Mouse (Mus musculus): Measurements from ENCODE around the gene Try4. TPM values are rescaled to one million over a fixed set of nuclear protein-coding genes. Genes with fewer than 3 reads are reported as not detected.
"Not testable (repeated sequence)": the region's sequence is repeated elsewhere in the genome, so short reads cannot be mapped to it uniquely, and the experiment has no call there.

Gene Try4
- polyA plus RNA-seq (2012; fragmentation: generic; extraction: Trizol) = not detected
- long read RNA-seq, experiment 1 = 0 reads
- long read RNA-seq, experiment 2 = 0 reads

DNA sequence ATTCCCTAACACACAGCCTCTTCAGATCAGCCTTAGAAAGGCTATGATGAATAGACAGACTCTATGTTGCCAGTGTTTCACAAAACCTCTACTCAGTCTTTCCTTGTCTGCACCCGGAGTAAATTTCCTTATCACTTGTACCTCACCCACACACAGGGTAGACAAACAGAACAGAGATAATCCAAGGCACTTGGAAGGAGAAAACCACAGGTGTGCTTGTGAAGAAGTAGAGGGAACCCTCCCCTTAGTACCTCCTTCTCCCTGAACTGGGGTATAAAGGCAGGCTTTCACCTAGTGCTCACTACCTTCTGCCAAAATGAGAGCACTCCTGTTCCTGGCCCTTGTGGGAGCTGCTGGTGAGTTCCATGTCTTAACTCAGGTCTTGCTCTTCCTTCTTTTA, at the start of gene Try4:
Gene Try4 (plus strand): TSS at position 301 of the 400 bp plus-strand sequence.
- H3K36me3 ChIP-seq (ENCODE audit: control insufficient read depth, insufficient read depth) = no peaks in the 10 kb centered on the region
- H3K79me3 ChIP-seq (ENCODE audit: low read depth) = no peaks in the 10 kb centered on the region
- H3K79me2 ChIP-seq (ENCODE audit: control insufficient read depth, insufficient read depth) = no peaks in the 10 kb centered on the region
- TF ChIP-seq FOSL1 (IDR thresholded peaks at IDR 0.05; ENCODE audit: insufficient read depth, low read length, poor library complexity, severe bottlenecking) (no peak), USF1 (IDR thresholded peaks at IDR 0.05; ENCODE audit: low read depth) (no peak), MYOG (IDR thresholded peaks at IDR 0.05; ENCODE audit: control insufficient read depth, extremely low read depth, insufficient read length) (no peak), CTCF (IDR thresholded peaks at IDR 0.05; ENCODE audit: control insufficient read depth, insufficient read depth, insufficient read length) (no peak), CEBPB (IDR thresholded peaks at IDR 0.05; ENCODE audit: low read depth) (no peak), MAX (IDR thresholded peaks at IDR 0.05) (no peak), MYOD1 (IDR thresholded peaks at IDR 0.05; ENCODE audit: control insufficient read depth, insufficient read length, low read depth) (no peak)
- no peaks in the 10 kb centered on the region for H3K27me3 ChIP-seq (ENCODE audit: control insufficient read depth, insufficient read depth, insufficient read length)
- no peak within 1 kb of the TSS for H3ac ChIP-seq (ENCODE audit: control insufficient read depth, insufficient read length, low read depth)
- no peak within 1 kb of the TSS for H3K4me3 ChIP-seq (ENCODE audit: insufficient read depth, poor library complexity, severe bottlenecking)

DNA sequence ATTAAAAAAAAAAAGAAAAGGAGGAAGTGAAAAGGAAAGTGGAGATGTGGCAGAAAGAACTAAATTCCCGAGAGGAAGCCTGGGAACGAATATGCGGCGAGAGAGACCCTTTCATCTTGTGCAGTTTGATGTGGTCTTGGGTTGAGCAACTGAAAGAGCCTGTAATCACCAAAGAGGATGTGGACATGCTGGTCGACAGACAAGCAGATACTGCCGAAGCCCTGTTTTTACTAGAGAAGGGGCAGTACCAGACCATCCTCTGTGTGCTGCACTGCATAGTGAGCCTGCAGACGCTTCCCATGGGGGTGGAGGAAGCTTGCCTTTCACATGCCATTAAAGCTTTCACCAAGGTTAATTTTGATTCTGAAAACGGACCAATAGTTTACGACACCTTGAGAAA, 48.8 kb upstream of the Try4 start:
- H3K4me3 ChIP-seq (ENCODE audit: insufficient read depth, poor library complexity, severe bottlenecking); H3K79me2 ChIP-seq (ENCODE audit: control insufficient read depth, insufficient read depth); H3K36me3 ChIP-seq (ENCODE audit: control insufficient read depth, insufficient read depth); H3K27me3 ChIP-seq (ENCODE audit: control insufficient read depth, insufficient read depth, insufficient read length); H3ac ChIP-seq (ENCODE audit: control insufficient read depth, insufficient read length, low read depth); H3K79me3 ChIP-seq (ENCODE audit: low read depth): not testable (repeated sequence)

DNA sequence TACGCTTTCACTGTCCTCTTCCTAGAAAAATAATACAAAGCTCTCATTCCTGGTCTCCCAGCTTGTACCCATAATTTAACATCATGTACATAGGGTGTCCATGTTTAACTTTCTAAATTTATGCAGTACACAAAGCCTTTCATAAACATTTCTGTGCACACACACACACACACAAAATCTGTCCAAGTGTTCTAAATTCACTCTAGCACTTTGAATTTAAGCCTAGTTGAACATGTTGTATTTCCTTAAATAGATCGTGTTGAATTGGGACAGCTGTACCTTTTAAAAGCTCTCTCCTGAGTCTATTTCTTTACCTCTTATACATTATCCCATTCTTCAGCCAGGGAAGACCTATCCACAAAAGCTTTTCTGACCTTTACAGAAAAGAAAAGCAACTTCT, 45.6 kb upstream of the Try4 start:
- Histone ChIP-seq H3K4me3 (ENCODE audit: insufficient read depth, poor library complexity, severe bottlenecking) (no peak overlapping the region), H3K36me3 (ENCODE audit: control insufficient read depth, insufficient read depth) (no peaks in the 10 kb centered on the region), H3K79me3 (ENCODE audit: low read depth) (no peaks in the 10 kb centered on the region), H3ac (ENCODE audit: control insufficient read depth, insufficient read length, low read depth) (no peak overlapping the region), H3K27me3 (ENCODE audit: control insufficient read depth, insufficient read depth, insufficient read length) (no peaks in the 10 kb centered on the region), H3K79me2 (ENCODE audit: control insufficient read depth, insufficient read depth) (no peaks in the 10 kb centered on the region)
- TF ChIP-seq MYOG (IDR thresholded peaks at IDR 0.05; ENCODE audit: control insufficient read depth, extremely low read depth, insufficient read length) = no peak
- no peak for TF ChIP-seq MYOD1 (IDR thresholded peaks at IDR 0.05; ENCODE audit: control insufficient read depth, insufficient read length, low read depth)
- no peak for TF ChIP-seq MAX (IDR thresholded peaks at IDR 0.05)
- TF ChIP-seq CTCF (IDR thresholded peaks at IDR 0.05; ENCODE audit: control insufficient read depth, insufficient read depth, insufficient read length) = no peak
- no peak for TF ChIP-seq CEBPB (IDR thresholded peaks at IDR 0.05; ENCODE audit: low read depth)
- no peak for TF ChIP-seq USF1 (IDR thresholded peaks at IDR 0.05; ENCODE audit: low read depth)
- no peak for TF ChIP-seq FOSL1 (IDR thresholded peaks at IDR 0.05; ENCODE audit: insufficient read depth, low read length, poor library complexity, severe bottlenecking)

DNA sequence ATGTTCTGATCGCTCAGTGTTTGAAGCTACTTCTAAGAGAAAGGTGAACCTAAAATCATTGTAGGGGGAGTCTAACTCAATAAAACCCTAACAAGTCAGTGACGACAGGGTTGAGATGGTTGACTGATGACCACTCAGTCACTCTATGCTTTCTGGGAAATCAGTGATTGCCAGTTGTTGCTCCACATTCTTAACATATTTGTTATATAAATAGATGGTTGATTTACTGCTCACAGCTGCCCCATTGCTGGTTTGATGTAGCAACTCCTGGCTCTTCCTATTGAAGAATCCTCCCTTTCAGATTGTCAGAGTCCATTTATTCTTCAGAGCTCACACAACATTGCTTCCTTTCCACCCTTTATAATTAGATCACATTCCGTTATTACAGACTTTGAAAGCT, 44.6 kb upstream of the Try4 start:
- TF ChIP-seq MYOD1 (IDR thresholded peaks at IDR 0.05; ENCODE audit: control insufficient read depth, insufficient read length, low read depth) (peak; percentile 78), CTCF (IDR thresholded peaks at IDR 0.05; ENCODE audit: control insufficient read depth, insufficient read depth, insufficient read length) (no peak), USF1 (IDR thresholded peaks at IDR 0.05; ENCODE audit: low read depth) (no peak), MYOG (IDR thresholded peaks at IDR 0.05; ENCODE audit: control insufficient read depth, extremely low read depth, insufficient read length) (no peak), CEBPB (IDR thresholded peaks at IDR 0.05; ENCODE audit: low read depth) (peak; percentile 27), MAX (IDR thresholded peaks at IDR 0.05) (no peak), FOSL1 (IDR thresholded peaks at IDR 0.05; ENCODE audit: insufficient read depth, low read length, poor library complexity, severe bottlenecking) (no peak)

DNA sequence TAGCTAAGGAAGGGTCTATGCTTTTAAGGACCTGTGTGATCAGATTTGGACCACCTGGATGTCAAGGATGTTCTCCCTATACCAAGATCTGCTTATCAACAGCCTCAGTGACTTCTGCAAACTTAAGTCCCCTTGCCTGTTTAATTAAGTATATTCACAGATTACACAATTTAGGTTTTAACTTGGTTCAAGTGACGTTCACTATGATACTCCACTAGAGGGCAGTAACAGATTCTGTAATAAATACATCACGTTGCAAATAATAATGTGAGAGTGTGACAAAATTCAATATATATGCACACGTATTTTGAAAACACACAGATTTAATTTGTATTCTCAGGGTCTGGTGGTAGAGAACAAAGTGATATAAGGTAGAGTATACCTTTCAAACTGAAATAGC, 39.3 kb upstream of the Try4 start:
- peak; percentile 12 for TF ChIP-seq CEBPB (IDR thresholded peaks at IDR 0.05; ENCODE audit: low read depth)
- no peak for TF ChIP-seq CTCF (IDR thresholded peaks at IDR 0.05; ENCODE audit: control insufficient read depth, insufficient read depth, insufficient read length)
- Histone ChIP-seq H3ac (ENCODE audit: control insufficient read depth, insufficient read length, low read depth) (no peak overlapping the region), H3K36me3 (ENCODE audit: control insufficient read depth, insufficient read depth) (no peaks in the 10 kb centered on the region), H3K27me3 (ENCODE audit: control insufficient read depth, insufficient read depth, insufficient read length) (no peaks in the 10 kb centered on the region), H3K79me2 (ENCODE audit: control insufficient read depth, insufficient read depth) (no peaks in the 10 kb centered on the region), H3K79me3 (ENCODE audit: low read depth) (no peaks in the 10 kb centered on the region), H3K4me3 (ENCODE audit: insufficient read depth, poor library complexity, severe bottlenecking) (no peak overlapping the region)

More for the DNA sequence above, 44.6 kb upstream of the Try4 start:
- Histone ChIP-seq H3ac (ENCODE audit: control insufficient read depth, insufficient read length, low read depth) (no peak overlapping the region), H3K36me3 (ENCODE audit: control insufficient read depth, insufficient read depth) (no peaks in the 10 kb centered on the region), H3K4me3 (ENCODE audit: insufficient read depth, poor library complexity, severe bottlenecking) (no peak overlapping the region), H3K79me2 (ENCODE audit: control insufficient read depth, insufficient read depth) (no peaks in the 10 kb centered on the region), H3K79me3 (ENCODE audit: low read depth) (no peaks in the 10 kb centered on the region), H3K27me3 (ENCODE audit: control insufficient read depth, insufficient read depth, insufficient read length) (no peaks in the 10 kb centered on the region)

DNA sequence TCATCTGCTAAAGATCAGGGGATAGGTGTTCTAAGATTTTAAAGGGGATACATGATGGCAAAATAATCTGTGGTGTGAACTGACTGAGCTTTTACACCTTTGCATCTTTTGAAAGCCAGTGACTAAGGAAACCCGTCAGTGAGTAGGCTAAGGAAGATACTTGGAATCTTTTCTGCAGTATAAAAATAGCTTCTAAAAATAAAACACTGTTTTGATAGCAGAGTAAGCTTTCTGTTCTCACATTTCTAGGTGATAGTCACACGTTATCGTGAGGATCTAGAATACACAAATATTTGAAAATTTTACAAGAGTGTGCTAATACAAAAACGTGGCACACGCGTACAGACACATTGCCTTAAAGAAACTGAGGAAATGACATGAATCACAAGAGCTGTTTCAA, 35.9 kb upstream of the Try4 start:
- H3K79me2 ChIP-seq (ENCODE audit: control insufficient read depth, insufficient read depth) = no peaks in the 10 kb centered on the region
- H3K79me3 ChIP-seq (ENCODE audit: low read depth) = no peaks in the 10 kb centered on the region
- no peak overlapping the region for H3K4me3 ChIP-seq (ENCODE audit: insufficient read depth, poor library complexity, severe bottlenecking)
- no peaks in the 10 kb centered on the region for H3K27me3 ChIP-seq (ENCODE audit: control insufficient read depth, insufficient read depth, insufficient read length)
- TF ChIP-seq MYOD1 (IDR thresholded peaks at IDR 0.05; ENCODE audit: control insufficient read depth, insufficient read length, low read depth) (no peak), FOSL1 (IDR thresholded peaks at IDR 0.05; ENCODE audit: insufficient read depth, low read length, poor library complexity, severe bottlenecking) (no peak), CEBPB (IDR thresholded peaks at IDR 0.05; ENCODE audit: low read depth) (no peak), USF1 (IDR thresholded peaks at IDR 0.05; ENCODE audit: low read depth) (no peak), MAX (IDR thresholded peaks at IDR 0.05) (no peak), MYOG (IDR thresholded peaks at IDR 0.05; ENCODE audit: control insufficient read depth, extremely low read depth, insufficient read length) (no peak), CTCF (IDR thresholded peaks at IDR 0.05; ENCODE audit: control insufficient read depth, insufficient read depth, insufficient read length) (no peak)
- H3K36me3 ChIP-seq (ENCODE audit: control insufficient read depth, insufficient read depth) = no peaks in the 10 kb centered on the region
- H3ac ChIP-seq (ENCODE audit: control insufficient read depth, insufficient read length, low read depth) = no peak overlapping the region
